Mouse (Mus musculus): ENCODE data around the gene Entpd7.
A peak's percentile ranks its signal among the peaks of the same experiment; 100 is the strongest.

The Entpd7 gene

GRCm38 (mm10) chr19:43674730-43675524 is 14.5 kb upstream of the Entpd7 start, which contains the start of gene Slc25a28:
Gene Slc25a28 (minus strand): TSS chr19:43674881.
- peak; percentile 95 to 97 for DNase-seq

GRCm38 (mm10) chr19:43675525-43676400 is 13.7 kb upstream of the Entpd7 start:
- DNase-seq, result peak; percentile 41 to 55

DNA sequence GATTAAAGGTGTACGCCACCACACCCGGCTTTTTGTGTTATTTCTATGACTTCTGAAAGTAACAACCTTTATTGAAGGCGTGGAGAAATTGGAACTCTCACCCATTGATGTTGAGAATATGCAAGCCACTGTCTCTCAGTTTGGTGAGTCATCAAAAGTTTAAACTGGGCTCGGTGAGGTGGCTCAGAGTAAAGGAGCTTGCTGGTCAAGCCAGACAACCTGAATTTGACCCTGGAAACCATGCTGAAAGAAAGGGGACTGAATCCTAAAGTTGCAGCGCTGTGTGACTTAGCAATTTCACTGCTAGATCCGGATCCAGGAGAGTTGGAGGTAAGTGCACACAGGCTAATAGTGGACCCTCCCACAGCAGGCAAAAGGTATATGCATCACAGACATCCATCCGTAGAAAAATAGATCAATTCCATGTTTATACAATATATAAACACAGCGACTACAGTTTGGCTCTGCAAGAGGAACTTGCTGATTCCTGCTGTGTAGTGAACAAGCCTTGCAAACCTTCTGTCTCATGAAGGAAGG is 10.9 kb upstream of the Entpd7 start:
- no peak for DNase-seq

- peak in 1 of 2 experiments; percentile 32 for DNase-seq
Observed at GRCm38 (mm10) chr19:43679474-43679981, 9.9 kb upstream of the Entpd7 start.

DNA sequence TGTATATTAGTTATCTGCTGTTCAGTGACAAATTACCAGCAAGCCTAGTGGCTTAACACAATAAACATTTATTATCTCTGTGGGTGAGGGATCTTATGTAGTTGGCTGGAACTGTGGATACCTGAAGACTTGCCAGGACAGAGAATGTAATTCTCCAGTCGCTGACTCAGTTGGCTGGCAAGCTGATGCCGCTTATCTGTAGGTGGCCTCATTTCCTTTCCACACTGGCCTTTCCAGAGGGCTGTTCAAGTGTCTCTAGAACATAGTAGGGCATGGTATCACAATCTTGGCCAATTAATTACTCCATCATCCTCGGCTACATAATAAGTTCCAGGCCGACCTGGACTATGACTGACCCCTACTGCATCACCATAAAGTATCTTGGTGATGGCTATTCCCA is 7.9 kb upstream of the Entpd7 start:
- no peak for DNase-seq

DNA sequence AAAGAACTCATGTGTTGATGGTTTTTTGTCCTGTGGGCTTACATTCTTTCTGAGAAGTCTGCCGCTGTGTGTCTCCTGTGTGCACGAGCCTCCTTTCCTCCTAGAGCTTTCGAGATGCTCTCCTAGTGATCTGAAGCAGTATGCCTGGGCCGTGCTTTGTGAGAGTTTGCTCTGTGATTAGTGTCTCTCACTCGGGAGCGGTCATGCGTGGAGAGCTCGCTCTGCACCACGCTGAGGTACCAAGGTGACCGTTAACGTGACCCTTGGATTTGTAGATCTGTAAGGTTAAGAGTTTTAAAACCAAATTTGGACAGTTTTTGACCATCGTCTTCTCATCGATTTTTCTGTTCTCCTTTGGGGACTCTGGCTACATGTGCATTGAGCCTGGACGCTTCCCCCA is 3.3 kb downstream of the Entpd7 start:
- DNase-seq, result no peak

DNA sequence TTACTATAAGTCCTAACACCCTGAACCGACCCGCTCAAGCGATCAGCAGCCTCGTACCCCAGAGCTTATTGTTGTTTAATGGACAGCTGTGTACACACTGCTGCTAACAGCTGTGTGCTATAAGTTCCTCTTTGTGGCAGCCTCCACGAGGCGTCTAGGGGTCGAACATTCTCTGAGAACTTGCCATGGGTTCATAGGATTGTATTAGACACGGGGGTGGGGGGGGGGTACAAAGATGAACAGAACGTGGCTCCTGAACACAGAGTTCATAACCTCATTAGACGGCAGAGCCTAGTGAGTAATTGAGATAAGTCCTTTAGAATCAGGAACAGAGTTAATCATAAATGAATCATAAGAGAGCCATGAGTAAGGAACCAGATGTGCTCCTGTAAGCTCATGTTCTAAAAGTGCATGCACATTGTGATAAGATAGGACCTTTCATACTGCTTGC is 6.1 kb downstream of the Entpd7 start:
- no peak for DNase-seq

DNA sequence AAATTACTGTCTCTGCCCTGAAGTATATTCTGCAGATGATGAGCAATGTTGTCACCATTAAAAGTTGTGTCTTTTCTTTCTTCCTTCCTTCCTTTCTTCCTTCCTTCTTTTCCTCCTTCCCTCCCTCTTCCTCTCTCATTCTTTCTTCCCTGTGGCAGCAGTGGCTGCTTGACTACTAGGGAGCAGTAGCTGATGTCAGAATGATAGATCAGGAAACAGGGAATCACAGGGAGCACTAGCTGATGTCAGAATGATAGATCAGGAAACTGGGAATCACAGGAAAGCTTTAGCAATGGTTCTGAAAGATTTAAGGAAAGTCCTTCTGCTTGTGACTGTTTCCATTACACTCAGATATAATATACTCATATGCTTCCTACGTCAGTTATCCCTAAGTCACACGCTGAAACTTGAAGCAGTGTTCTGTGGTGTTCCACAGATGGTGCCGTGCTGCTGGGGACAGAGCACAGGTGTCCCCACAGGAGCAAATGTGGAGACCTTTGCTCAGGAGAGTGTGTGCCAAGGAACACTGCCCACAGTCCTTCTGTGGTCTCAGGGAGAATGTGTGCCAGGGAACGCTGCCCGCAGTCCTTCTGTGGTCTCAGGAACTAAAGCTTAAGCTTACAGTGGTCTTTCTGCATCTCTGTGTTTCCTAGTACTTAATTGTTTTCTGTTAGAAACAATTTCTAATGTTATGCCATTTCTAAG is 8.3 kb downstream of the Entpd7 start:
- no peak for DNase-seq

GRCm38 (mm10) chr19:43699021-43699762 is 9.7 kb downstream of the Entpd7 start:
- DNase-seq, result no peak

DNA sequence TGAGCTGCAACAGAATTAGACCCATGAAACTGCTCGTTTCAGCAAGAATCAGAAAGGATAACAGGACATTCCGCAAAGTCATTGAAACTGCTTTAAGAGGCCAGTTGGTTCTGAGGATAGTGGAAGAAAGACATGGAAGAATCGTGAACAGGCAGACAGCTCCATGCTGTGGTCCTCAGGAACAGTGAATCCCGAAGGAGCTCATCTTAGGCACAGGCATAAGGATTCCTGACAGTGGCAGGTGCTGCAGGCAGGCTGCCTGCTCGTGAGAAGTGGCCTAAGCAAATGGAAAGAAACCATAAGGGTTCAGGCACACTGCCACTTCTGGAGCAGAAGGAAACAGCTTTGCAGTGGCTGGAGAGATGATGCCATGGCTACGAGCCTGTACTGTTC is 10.3 kb downstream of the Entpd7 start:
- DNase-seq, result no peak

DNA sequence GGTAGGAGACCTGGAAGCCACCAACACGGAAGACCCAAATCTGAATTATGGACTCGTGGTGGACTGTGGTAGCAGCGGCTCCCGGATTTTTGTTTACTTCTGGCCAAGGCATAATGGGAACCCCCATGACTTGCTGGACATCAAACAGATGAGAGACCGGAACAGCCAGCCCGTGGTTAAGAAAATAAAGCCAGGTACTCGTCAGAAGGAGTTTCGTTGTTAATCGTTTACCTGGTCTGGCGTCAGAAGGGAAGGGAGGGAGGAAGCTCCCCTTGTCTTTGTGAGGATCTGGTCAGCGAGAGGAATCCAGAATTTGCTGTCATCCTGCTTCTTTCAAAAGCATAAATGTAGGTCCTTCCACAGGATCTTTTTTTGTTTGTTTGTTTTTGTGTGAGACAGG is 14.7 kb downstream of the Entpd7 start:
- DNase-seq, result no peak

GRCm38 (mm10) chr19:43704787-43705497 is 15.5 kb downstream of the Entpd7 start:
- no peak for DNase-seq

GRCm38 (mm10) chr19:43708206-43708605 is 18.7 kb downstream of the Entpd7 start:
- DNase-seq, result no peak

DNA sequence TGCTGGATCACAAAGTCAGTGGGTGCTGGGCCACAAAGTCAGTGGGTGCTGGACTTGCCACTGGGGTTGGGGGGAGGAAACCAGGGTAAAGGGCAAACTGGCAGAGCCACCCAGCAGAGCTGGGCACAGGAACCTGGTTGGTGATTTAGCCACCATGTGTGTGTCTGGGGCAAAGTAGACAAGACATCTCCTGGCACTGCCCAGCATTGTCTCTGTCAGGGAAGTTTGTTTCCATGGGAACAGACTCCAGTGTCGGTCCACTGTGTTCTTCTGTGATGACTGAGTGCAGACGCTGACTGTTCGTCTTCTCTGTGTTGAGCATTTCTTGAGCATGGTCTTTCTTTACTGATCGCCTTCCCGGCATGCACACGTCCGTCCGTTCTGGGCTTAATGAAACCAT is 19.8 kb downstream of the Entpd7 start:
- DNase-seq, result no peak

DNA sequence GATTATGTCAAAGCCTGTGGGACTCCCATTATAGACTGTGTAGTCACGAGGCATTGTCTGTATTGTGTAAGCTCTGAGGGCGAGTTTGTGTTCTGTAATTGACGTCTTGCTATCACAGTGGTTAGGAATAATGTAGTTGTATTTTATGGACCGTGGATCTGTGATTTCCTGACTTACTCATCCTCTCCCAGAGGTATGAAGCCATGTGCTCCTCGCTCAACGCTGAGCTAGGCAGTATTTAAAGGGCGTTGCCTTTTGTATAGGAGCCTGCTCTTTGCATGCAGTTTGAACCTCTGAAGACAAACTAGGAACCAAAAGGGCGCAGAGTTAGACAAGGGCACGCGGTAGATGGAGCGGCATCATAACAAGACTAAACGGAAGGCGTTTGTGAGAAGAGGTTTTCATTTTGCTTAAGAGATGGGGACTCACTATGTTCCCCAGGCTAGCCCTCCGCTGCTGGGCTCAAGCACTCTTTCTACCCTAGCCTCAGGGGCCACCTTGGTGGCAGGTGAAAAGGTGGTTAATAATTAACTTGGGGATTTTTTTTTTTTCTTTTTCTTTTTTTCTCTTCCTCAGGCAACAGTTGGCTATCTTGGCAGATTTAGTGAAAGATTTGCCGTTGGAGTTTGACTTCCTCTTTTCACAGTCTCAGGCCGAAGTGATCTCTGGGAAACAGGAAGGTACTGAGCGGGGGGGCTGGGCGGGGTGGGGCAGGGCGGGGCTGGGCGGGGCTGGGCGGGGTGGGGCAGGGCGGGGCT is 21.9 kb downstream of the Entpd7 start:
- peak; percentile 26 to 51 for DNase-seq

GRCm38 (mm10) chr19:43711971-43712370 is 22.5 kb downstream of the Entpd7 start:
- peak in 1 of 2 experiments; percentile 13 for DNase-seq

DNA sequence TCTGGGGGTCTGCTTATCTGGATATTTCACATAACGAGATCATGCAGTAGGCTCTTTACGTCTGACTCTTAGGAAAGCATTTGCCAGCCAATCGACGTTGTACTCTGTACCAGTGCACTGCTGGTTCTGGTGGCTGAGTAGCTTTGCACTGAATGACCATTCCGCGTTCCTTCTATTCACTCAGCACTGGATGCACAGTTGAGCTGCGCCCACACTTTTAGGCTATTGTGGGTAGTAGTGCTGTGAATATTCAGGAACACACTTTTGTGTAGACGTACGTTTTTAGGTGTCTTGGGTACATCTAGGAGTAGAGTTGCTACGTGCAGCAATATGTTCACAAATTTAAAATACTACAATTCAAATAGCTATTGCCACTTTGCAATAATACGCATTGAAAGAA is 30.6 kb downstream of the Entpd7 start:
- DNase-seq, result no peak

GRCm38 (mm10) chr19:43722891-43723290 is 33.4 kb downstream of the Entpd7 start:
- DNase-seq, result no peak

GRCm38 (mm10) chr19:43723501-43723900 is 34.0 kb downstream of the Entpd7 start:
- no peak for DNase-seq

GRCm38 (mm10) chr19:43724194-43724593 is 34.7 kb downstream of the Entpd7 start:
- DNase-seq, result no peak

Measured in spleen, adult 18-20 months (tissue).